Mouse (Mus musculus): ENCODE data around the gene 1110051M20Rik. TPM values are rescaled to one million over a fixed set of nuclear protein-coding genes. Genes with fewer than 3 reads are reported as not detected.

The 1110051M20Rik gene
- total and polyA plus RNA-seq, 2 experiments from 2014 or later, result 158 to 171 TPM

DNA sequence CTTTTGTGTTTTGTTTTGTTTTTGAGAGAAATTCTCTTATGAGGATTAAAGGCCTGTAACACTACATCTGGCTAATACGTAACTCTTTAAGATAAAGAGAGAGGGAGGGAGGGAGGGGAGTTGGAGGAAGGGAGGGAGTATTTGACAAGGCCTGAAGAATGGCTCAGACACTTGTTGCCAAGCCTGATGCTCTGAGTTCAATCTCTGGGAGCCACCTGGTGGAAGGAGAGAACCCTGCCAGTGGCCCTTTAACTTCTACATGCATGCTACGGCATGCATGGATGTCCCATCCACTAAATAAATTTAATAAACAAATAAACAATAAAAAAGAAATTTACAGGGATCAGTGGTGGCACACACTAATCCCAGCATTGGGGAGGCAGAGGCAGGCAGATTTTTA, 142.7 kb downstream of the 1110051M20Rik start:
- H3K4me1 ChIP-seq (ENCODE audit: insufficient read depth, low read length), result no peaks in the 10 kb centered on the region

DNA sequence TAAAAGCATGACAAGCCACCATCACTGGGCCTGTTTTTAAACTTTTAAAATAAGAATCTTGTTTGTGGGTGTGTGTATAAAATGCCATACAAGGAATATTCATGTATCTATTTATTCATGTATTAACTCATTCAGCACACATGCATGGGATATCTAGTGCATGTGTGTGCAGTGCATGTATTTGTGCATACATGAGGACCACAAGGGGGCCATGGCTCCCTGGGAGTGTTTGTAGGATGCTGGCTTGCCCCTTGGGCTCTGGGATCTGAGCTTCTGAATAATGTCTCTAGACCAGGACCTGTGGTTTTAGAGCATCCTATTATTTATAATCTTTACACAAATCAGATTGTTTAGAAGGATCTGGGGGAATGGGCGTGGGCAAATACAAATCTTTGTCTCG, 143.7 kb downstream of the 1110051M20Rik start:
- ATAC-seq (ENCODE audit: low FRiP score) (no peak), DNase-seq (ENCODE audit: low spot score) (no peak)
- Histone ChIP-seq H3K36me3 (ENCODE audit: insufficient read depth, low read length) (peaks cover 7% of the 10 kb centered on the region; the same call in 1 of the 2 replicates), H3K4me3 (ENCODE audit: low read depth, low read length) (no peak overlapping the region), H3K4me2 (ENCODE audit: low read depth, low read length, poor library complexity, severe bottlenecking) (no peak overlapping the region), H3K27me3 (ENCODE audit: insufficient read depth, low read length) (no peaks in the 10 kb centered on the region), H3K27ac (ENCODE audit: low read depth, low read length) (no peak overlapping the region), H3K9ac (replicated peaks; ENCODE audit: low read length, poor library complexity, severe bottlenecking) (no peak overlapping the region), H3K9me3 (ENCODE audit: low read length) (no peaks in the 10 kb centered on the region), H3K4me1 (ENCODE audit: insufficient read depth, low read length) (no peaks in the 10 kb centered on the region)
- 95% methylated on average over 2 of the region's 2 CpGs for WGBS
- peak; percentile 34 for TF ChIP-seq CTCF (IDR thresholded peaks at IDR 0.05)

More for the DNA sequence above, 142.7 kb downstream of the 1110051M20Rik start:
- H3K27ac ChIP-seq (ENCODE audit: low read depth, low read length), result no peak overlapping the region
- no peaks in the 10 kb centered on the region for H3K27me3 ChIP-seq (ENCODE audit: insufficient read depth, low read length)
- DNase-seq (ENCODE audit: low spot score), result no peak
- peaks cover 7% of the 10 kb centered on the region; the same call in 1 of the 2 replicates for H3K36me3 ChIP-seq (ENCODE audit: insufficient read depth, low read length)
- no peak overlapping the region for H3K4me3 ChIP-seq (ENCODE audit: low read depth, low read length)
- H3K4me2 ChIP-seq (ENCODE audit: low read depth, low read length, poor library complexity, severe bottlenecking), result no peak overlapping the region
- no peak for ATAC-seq (ENCODE audit: low FRiP score)
- no peaks in the 10 kb centered on the region for H3K9me3 ChIP-seq (ENCODE audit: low read length)
- no peak overlapping the region for H3K9ac ChIP-seq (replicated peaks; ENCODE audit: low read length, poor library complexity, severe bottlenecking)
- TF ChIP-seq CTCF (IDR thresholded peaks at IDR 0.05), result no peak
- WGBS, result 92% methylated on average over 2 of the region's 2 CpGs

DNA sequence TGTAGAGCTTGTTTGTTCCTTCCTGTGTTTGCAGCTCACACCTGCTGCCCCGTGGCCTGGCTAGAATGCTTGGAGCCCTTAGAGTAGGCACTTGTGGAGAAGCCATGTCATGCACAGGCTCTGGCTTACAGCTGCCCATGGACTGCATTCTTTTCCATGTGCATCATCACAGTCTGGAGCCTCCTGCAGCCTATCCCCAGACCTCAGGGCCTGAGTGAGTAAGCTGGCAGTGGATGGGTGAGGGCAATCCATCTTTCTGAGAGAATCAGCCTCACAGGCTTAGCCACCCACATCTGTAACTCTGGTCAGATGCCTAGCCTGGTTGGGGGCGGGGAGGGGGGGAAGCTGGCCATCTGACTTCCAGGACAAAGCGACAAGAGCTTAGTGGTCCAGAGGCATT, 145.3 kb downstream of the 1110051M20Rik start:
- no peak for TF ChIP-seq CTCF (IDR thresholded peaks at IDR 0.05)
- Histone ChIP-seq H3K4me1 (ENCODE audit: insufficient read depth, low read length) (no peaks in the 10 kb centered on the region), H3K4me3 (ENCODE audit: low read depth, low read length) (no peak overlapping the region), H3K9ac (replicated peaks; ENCODE audit: low read length, poor library complexity, severe bottlenecking) (no peak overlapping the region), H3K27me3 (ENCODE audit: insufficient read depth, low read length) (no peaks in the 10 kb centered on the region), H3K9me3 (ENCODE audit: low read length) (no peaks in the 10 kb centered on the region), H3K4me2 (ENCODE audit: low read depth, low read length, poor library complexity, severe bottlenecking) (no peak overlapping the region), H3K27ac (ENCODE audit: low read depth, low read length) (no peak overlapping the region), H3K36me3 (ENCODE audit: insufficient read depth, low read length) (peaks cover 5% of the 10 kb centered on the region)
- WGBS, result 67% methylated on average over 3 of the region's 3 CpGs
- ATAC-seq (ENCODE audit: low FRiP score), result no peak
- no peak for DNase-seq (ENCODE audit: low spot score)

DNA sequence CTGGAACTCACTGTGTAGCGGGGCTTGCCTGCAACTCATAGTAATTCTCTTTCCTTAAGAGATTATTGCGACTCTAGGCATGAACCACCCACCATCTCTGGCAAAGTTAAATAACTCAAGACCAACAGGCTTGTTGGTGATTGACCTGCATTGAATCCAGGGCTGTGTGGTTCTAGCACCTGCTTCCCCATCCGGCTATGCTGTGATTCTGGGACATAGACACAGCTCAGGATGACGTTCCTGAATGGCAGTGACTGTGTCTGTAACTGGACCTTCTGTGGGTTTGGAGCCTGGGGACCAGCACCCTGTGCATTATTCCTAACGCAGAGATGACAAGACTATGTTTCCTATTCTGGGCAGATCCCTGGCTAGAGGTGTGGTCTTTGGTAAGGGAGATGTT, 148.6 kb downstream of the 1110051M20Rik start:
- H3K36me3 ChIP-seq (ENCODE audit: insufficient read depth, low read length), result peaks cover 4% of the 10 kb centered on the region; the same call in 1 of the 2 replicates
- DNase-seq (ENCODE audit: low spot score) (no peak), ATAC-seq (ENCODE audit: low FRiP score) (no peak)
- no peak for TF ChIP-seq CTCF (IDR thresholded peaks at IDR 0.05)
- H3K4me1 ChIP-seq (ENCODE audit: insufficient read depth, low read length), result no peaks in the 10 kb centered on the region
- no peak overlapping the region for H3K27ac ChIP-seq (ENCODE audit: low read depth, low read length)
- H3K9me3 ChIP-seq (ENCODE audit: low read length), result no peaks in the 10 kb centered on the region
- no peak overlapping the region for H3K4me3 ChIP-seq (ENCODE audit: low read depth, low read length)
- no peak overlapping the region for H3K9ac ChIP-seq (replicated peaks; ENCODE audit: low read length, poor library complexity, severe bottlenecking)
- 89% methylated on average over 5 of the region's 5 CpGs for WGBS
- no peaks in the 10 kb centered on the region for H3K27me3 ChIP-seq (ENCODE audit: insufficient read depth, low read length)
- no peak overlapping the region for H3K4me2 ChIP-seq (ENCODE audit: low read depth, low read length, poor library complexity, severe bottlenecking)

DNA sequence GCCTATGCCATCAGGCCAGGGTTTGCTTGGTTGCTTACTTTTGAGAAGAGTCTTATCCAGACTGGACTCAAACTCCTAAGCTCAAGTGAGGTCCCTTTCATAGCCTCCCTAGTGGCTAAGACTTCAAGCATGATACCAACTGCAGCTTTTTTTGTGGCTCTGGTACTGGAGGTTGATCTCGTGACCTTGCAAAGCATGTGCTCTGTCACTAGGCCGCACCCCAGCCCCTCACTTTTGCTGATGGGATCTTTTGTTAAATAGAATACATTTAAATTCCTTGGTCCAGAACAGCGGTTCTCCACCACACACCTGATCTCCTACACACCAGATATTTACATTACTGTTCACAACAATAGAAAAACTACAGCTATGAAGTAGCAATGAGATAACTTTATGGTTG, 150.3 kb downstream of the 1110051M20Rik start:
- H3K4me1 ChIP-seq (ENCODE audit: insufficient read depth, low read length), result no peaks in the 10 kb centered on the region
- DNase-seq (ENCODE audit: low spot score), result no peak
- H3K9ac ChIP-seq (replicated peaks; ENCODE audit: low read length, poor library complexity, severe bottlenecking), result no peak overlapping the region
- no peak overlapping the region for H3K4me2 ChIP-seq (ENCODE audit: low read depth, low read length, poor library complexity, severe bottlenecking)
- H3K9me3 ChIP-seq (ENCODE audit: low read length), result no peaks in the 10 kb centered on the region
- WGBS, result 96% methylated on average over 3 of the region's 3 CpGs
- H3K36me3 ChIP-seq (ENCODE audit: insufficient read depth, low read length), result peaks cover 4% of the 10 kb centered on the region; the same call in 1 of the 2 replicates
- no peak for ATAC-seq (ENCODE audit: low FRiP score)
- H3K4me3 ChIP-seq (ENCODE audit: low read depth, low read length), result no peak overlapping the region
- H3K27me3 ChIP-seq (ENCODE audit: insufficient read depth, low read length), result no peaks in the 10 kb centered on the region
- no peak for TF ChIP-seq CTCF (IDR thresholded peaks at IDR 0.05)
- no peak overlapping the region for H3K27ac ChIP-seq (ENCODE audit: low read depth, low read length)

DNA sequence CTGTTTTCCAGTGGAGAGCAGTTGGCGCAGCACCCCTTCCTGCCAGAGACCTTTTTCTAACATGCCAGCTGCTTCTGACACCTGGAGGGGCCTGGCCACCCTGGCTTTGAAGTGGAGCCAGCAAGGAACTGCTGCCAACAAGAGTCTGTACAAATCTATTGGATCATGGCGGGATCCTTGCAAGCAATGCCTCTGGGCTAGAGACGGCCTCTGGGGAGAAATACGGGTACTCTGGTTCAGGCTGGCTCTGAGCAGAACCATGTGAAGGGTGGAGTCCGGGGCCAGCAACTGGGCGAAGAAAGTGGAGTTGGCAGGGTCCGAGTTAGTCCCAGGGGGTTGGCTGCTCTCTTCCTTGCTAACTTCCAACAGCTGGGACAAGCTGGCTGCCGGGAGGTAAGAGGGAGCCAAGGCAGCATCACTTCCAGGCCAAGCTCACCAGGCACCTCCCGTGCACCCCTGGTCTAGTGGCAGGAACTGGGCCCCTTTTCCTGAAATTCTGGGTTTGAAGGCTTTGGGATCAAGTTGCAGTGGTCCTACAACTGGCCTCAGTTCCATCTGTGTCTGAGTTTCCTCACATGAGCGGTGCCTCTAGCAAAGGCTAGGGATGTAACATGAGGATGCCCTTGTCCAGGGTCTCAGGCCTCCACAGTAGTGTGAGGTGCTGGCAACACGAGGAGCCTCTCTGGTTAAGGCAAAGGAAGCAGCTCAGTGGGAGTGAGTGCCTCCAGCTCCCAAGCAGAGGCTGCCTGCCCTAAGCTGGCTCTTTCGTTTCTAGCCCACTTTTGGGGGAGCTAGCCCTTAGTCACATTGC, 153.1 kb downstream of the 1110051M20Rik start:
- no peaks in the 10 kb centered on the region for H3K4me1 ChIP-seq (ENCODE audit: insufficient read depth, low read length)
- H3K9ac ChIP-seq (replicated peaks; ENCODE audit: low read length, poor library complexity, severe bottlenecking), result no peak overlapping the region
- no peaks in the 10 kb centered on the region for H3K27me3 ChIP-seq (ENCODE audit: insufficient read depth, low read length)
- H3K4me2 ChIP-seq (ENCODE audit: low read depth, low read length, poor library complexity, severe bottlenecking), result no peak overlapping the region
- 70% methylated on average over 12 of the region's 12 CpGs for WGBS
- H3K27ac ChIP-seq (ENCODE audit: low read depth, low read length), result no peak overlapping the region
- no peaks in the 10 kb centered on the region for H3K9me3 ChIP-seq (ENCODE audit: low read length)
- no peak overlapping the region for H3K4me3 ChIP-seq (ENCODE audit: low read depth, low read length)
- DNase-seq (ENCODE audit: low spot score), result peak; percentile 64
- 0 out of 2 replicates have a peak, but pooled peaks have one; percentile 47 for ATAC-seq (ENCODE audit: low FRiP score)
- no peak for TF ChIP-seq CTCF (IDR thresholded peaks at IDR 0.05)
- peaks cover 4% of the 10 kb centered on the region; the same call in 1 of the 2 replicates for H3K36me3 ChIP-seq (ENCODE audit: insufficient read depth, low read length)

All from midbrain, postnatal 0 days (tissue).